Mouse (Mus musculus) heart, embryonic 11.5 days (tissue): Measurements from ENCODE around the gene Msmo1. TPM values are rescaled to one million over a fixed set of nuclear protein-coding genes. Genes with fewer than 3 reads are reported as not detected.

ENCODE experiments used
- ATAC-seq: fragments of 200-750 bp; cut with Nextera tagmentation; replicated peaks from 2 replicates; pipeline ENCODE4 v1.8.0; 2017; ENCODE audit warnings: moderate library complexity; ENCODE audit not compliant: insufficient number of reproducible peaks, low FRiP score, low TSS enrichment
- H3K27ac ChIP-seq: fragments of 300-500 bp; sonication (generic); 2 replicates; pipeline ENCODE4 v1.5.1; 2014; ENCODE audit warnings: mild to moderate bottlenecking, low read depth, low read length
- H3K27me3 ChIP-seq: fragments of 300-500 bp; sonication (generic); 2 replicates; pipeline ENCODE4 v1.6.1; 2014; ENCODE audit warnings: mild to moderate bottlenecking, low read length, mixed read lengths; ENCODE audit not compliant: control insufficient read depth, insufficient read depth
- H3K36me3 ChIP-seq: fragments of 300-500 bp; sonication (generic); 2 replicates; pipeline ENCODE4 v1.6.1; 2014; ENCODE audit warnings: mild to moderate bottlenecking, low read length, moderate library complexity, mixed read lengths; ENCODE audit not compliant: control insufficient read depth, insufficient read depth
- H3K4me1 ChIP-seq: fragments of 300-500 bp; sonication (generic); 2 replicates; pipeline ENCODE4 v1.6.1; 2014; ENCODE audit warnings: low read length; ENCODE audit not compliant: control insufficient read depth, insufficient read depth
- H3K4me2 ChIP-seq: fragments of 300-500 bp; sonication (generic); 2 replicates; pipeline ENCODE4 v1.6.1; 2014; ENCODE audit warnings: mild to moderate bottlenecking, moderate library complexity
- H3K4me3 ChIP-seq: fragments of 300-500 bp; sonication (generic); 2 replicates; pipeline ENCODE4 v1.5.1; 2014; ENCODE audit warnings: low read depth, low read length
- H3K9ac ChIP-seq: fragments of 300-500 bp; sonication (generic); 2 replicates; pipeline ENCODE4 v1.6.1; 2014; ENCODE audit warnings: mild to moderate bottlenecking, low read depth, low read length, moderate library complexity
- H3K9me3 ChIP-seq: fragments of 300-500 bp; sonication (generic); replicated peaks from 2 replicates; pipeline ENCODE4 v1.6.1; 2016; ENCODE audit warnings: low read length; ENCODE audit not compliant: control insufficient read depth
- WGBS: fragments of 180-500 bp; shearing (Covaris S2); extraction: QIAGEN DNeasy Blood & Tissue Kit; methylation state at CpG from one replicate; pipeline ENCODE4 v1.1.7; 2014; ENCODE audit not compliant: insufficient replicate concordance; 5-methylcytosine and 5-hydroxymethylcytosine counted together
- polyA plus RNA-seq: library from polyadenylated mRNA; unstranded; fragments of >200 nt; fragmentation: Nextera tagmentation; extraction: Ambion mirVana; gene quantifications from 2 replicates; pipeline ENCODE4 v1.2.1, GENCODE M21; 2014

Msmo1 gene
- 81.2 and 86.9 TPM in 2 replicates for polyA plus RNA-seq

DNA sequence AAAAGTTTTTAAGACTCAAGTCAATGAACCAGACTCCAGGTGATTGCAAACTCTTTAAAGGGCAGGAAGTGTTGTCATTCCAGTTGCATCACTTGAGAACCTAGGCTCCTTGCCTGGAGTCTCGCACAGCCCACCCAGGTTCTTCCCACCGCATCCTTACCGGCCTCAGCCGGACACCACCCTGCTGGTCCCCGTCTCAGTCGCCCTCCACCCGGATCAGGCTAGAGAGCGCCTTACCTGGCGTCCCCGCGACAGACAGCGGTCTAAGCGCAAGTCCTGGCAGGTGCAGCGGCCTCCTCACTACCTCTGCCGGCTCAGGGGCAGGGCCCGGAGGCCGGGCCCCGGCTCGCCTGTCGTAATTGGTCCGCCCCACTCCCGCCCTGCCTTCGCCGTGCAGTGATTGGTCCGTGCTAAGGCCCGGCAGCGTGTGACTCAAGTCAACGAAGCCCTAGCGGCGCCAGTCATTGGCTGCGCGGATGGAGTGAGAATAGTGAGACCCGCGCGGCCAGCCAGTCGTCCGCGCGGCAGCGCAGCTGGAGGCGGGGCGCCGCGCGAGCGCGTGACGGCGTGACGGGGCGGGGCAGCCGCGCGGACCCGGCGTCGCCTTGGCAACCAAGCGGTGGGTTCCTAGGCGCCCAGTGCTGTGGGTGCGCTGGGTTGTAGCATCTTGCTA, at the start of gene Msmo1:
TSS of gene Msmo1 (minus strand) at position 522 of the 673 bp plus-strand sequence.
- under 1% methylated on average over 59 of the region's 60 CpGs for WGBS
- H3K4me3 ChIP-seq: peak within 1 kb of the TSS; percentile 61
- peak; percentile 100 for ATAC-seq

GRCm38 (mm10) chr8:64781947-64782346, 48.4 kb upstream of the Msmo1 start:
- no peak overlapping the region for H3K4me3 ChIP-seq
- no peak overlapping the region for H3K27ac ChIP-seq
- no peaks in the 10 kb centered on the region for H3K4me1 ChIP-seq
- H3K9ac ChIP-seq: no peak overlapping the region
- WGBS: 58% methylated on average over 6 of the region's 6 CpGs
- no peaks in the 10 kb centered on the region for H3K36me3 ChIP-seq
- H3K9me3 ChIP-seq: no peaks in the 10 kb centered on the region
- ATAC-seq: no peak
- H3K27me3 ChIP-seq: no peaks in the 10 kb centered on the region
- H3K4me2 ChIP-seq: no peak overlapping the region

More for the DNA sequence above, at the start of gene Msmo1:
- Histone ChIP-seq H3K4me2 (peak within 1 kb of the TSS; percentile 68), H3K9me3 (no peaks in the 10 kb centered on the region), H3K9ac (peak within 1 kb of the TSS; percentile 66), H3K4me1 (peaks cover 6% of the 10 kb centered on the region), H3K36me3 (peaks cover 9% of the 10 kb centered on the region), H3K27ac (no peak within 1 kb of the TSS), H3K27me3 (no peaks in the 10 kb centered on the region)

DNA sequence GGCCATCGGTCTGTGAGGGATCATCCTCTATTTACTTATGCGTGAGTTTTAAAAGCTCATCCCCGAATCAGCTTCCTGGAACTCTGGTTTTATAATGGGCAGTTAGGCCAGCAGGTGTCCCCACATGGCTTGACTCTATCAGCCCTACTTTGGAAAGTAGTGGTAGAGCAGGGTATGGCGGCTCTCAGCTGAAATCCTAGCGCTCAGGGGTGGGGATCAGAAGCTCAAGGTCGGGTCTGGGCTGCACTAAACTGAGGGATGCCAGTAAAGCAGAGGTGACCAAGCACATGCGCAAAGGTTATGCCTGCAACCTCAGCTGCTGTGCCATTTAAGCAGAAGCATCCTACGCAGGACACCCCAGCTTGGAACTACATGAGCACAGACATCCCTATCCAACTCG, 44.3 kb upstream of the Msmo1 start:
- H3K4me2 ChIP-seq: no peak overlapping the region
- ATAC-seq: no peak; the same call in 1 of the 2 replicates
- H3K4me3 ChIP-seq: no peak overlapping the region
- H3K27ac ChIP-seq: no peak overlapping the region
- H3K27me3 ChIP-seq: no peaks in the 10 kb centered on the region
- H3K9ac ChIP-seq: no peak overlapping the region
- no peaks in the 10 kb centered on the region for H3K9me3 ChIP-seq
- H3K36me3 ChIP-seq: no peaks in the 10 kb centered on the region
- 76% methylated on average over 9 of the region's 9 CpGs for WGBS
- H3K4me1 ChIP-seq: no peaks in the 10 kb centered on the region

GRCm38 (mm10) chr8:64774136-64774535, 40.5 kb upstream of the Msmo1 start:
- Histone ChIP-seq H3K9ac (no peak overlapping the region), H3K9me3 (no peaks in the 10 kb centered on the region), H3K4me3 (no peak overlapping the region), H3K4me1 (no peaks in the 10 kb centered on the region), H3K4me2 (no peak overlapping the region), H3K36me3 (no peaks in the 10 kb centered on the region), H3K27ac (no peak overlapping the region), H3K27me3 (no peaks in the 10 kb centered on the region)
- ATAC-seq: no peak
- 91% methylated on average over 6 of the region's 6 CpGs for WGBS

GRCm38 (mm10) chr8:64770814-64771213, 37.2 kb upstream of the Msmo1 start:
- Histone ChIP-seq H3K9ac (no peak overlapping the region), H3K27ac (no peak overlapping the region), H3K4me1 (no peaks in the 10 kb centered on the region), H3K9me3 (no peaks in the 10 kb centered on the region), H3K4me3 (no peak overlapping the region), H3K36me3 (no peaks in the 10 kb centered on the region), H3K4me2 (no peak overlapping the region), H3K27me3 (no peaks in the 10 kb centered on the region)
- no peak for ATAC-seq
- 83% methylated on average over 7 of the region's 7 CpGs for WGBS

- Histone ChIP-seq H3K4me3 (no peak overlapping the region), H3K9ac (no peak overlapping the region), H3K4me2 (no peak overlapping the region), H3K4me1 (no peaks in the 10 kb centered on the region), H3K9me3 (no peaks in the 10 kb centered on the region), H3K27me3 (no peaks in the 10 kb centered on the region), H3K27ac (no peak overlapping the region), H3K36me3 (no peaks in the 10 kb centered on the region)
- 92% methylated on average over 7 of the region's 7 CpGs for WGBS
- no peak for ATAC-seq
Observed at GRCm38 (mm10) chr8:64769586-64769985, 36.0 kb upstream of the Msmo1 start.

- Histone ChIP-seq H3K36me3 (no peaks in the 10 kb centered on the region), H3K4me1 (no peaks in the 10 kb centered on the region), H3K4me2 (no peak overlapping the region), H3K27me3 (no peaks in the 10 kb centered on the region), H3K27ac (no peak overlapping the region), H3K4me3 (no peak overlapping the region), H3K9me3 (no peaks in the 10 kb centered on the region), H3K9ac (no peak overlapping the region)
- WGBS: 72% methylated on average over 9 of the region's 9 CpGs
- no peak for ATAC-seq
Observed at GRCm38 (mm10) chr8:64768645-64769044, 35.1 kb upstream of the Msmo1 start.

GRCm38 (mm10) chr8:64767047-64767446, 33.5 kb upstream of the Msmo1 start:
- Histone ChIP-seq H3K4me2 (no peak overlapping the region), H3K4me3 (no peak overlapping the region), H3K27me3 (no peaks in the 10 kb centered on the region), H3K4me1 (no peaks in the 10 kb centered on the region), H3K9ac (no peak overlapping the region), H3K36me3 (no peaks in the 10 kb centered on the region), H3K27ac (no peak overlapping the region), H3K9me3 (no peaks in the 10 kb centered on the region)
- ATAC-seq: no peak
- WGBS: 89% methylated on average over 9 of the region's 9 CpGs

GRCm38 (mm10) chr8:64764075-64764474, 30.5 kb upstream of the Msmo1 start:
- no peak overlapping the region for H3K4me3 ChIP-seq
- no peaks in the 10 kb centered on the region for H3K9me3 ChIP-seq
- no peak overlapping the region for H3K27ac ChIP-seq
- 66% methylated on average over 9 of the region's 9 CpGs for WGBS
- H3K9ac ChIP-seq: no peak overlapping the region
- no peak for ATAC-seq
- no peak overlapping the region for H3K4me2 ChIP-seq
- H3K27me3 ChIP-seq: no peaks in the 10 kb centered on the region
- no peaks in the 10 kb centered on the region for H3K4me1 ChIP-seq
- no peaks in the 10 kb centered on the region for H3K36me3 ChIP-seq
